Comparison of ENCODE assay signal across 20 mouse cellular contexts in the genomic region with DNA sequence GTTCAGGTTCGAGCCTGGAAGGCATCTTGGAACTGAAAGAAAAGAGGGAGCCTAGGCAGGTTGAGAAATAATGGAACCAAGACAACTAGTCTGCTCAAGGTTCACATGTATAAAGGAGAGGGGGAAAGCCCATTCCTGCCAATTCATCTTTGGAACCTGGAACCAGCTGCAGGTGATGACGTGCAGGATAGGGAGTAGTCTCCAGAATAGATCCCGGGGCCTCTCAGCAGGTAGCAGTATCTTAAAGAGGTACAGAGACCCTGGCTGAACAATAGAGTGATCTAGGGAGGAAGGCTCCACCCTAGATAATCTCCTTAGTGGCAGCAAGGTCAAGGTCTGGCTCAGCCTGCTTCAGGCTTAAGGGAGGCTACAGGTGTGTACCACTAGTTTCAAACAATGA. TPM values are rescaled to one million over a fixed set of nuclear protein-coding genes. Genes with fewer than 3 reads are reported as not detected.
DNase-seq lines count a peak whose midpoint lies in the region; ATAC-seq and TF ChIP-seq lines count a peak whose summit lies in the region.
"Not testable (repeated sequence)": the region's sequence is repeated elsewhere in the genome, so short reads cannot be mapped to it uniquely, and the experiment has no call there.
"Had no signal": no experiment of that assay in that cellular context is flagged by ENCODE, and none has a peak within 500 bp of the region (broad histone marks: within the 10 kb centered on the region; RNA-seq: fewer than 3 reads in every experiment).

No protein-coding gene starts in this region.

- H3K4me2 ChIP-seq in intestine, embryonic 14.5 days (ENCODE audit: low read length); intestine, postnatal 0 days (replicated peaks; ENCODE audit: low read depth): not testable (repeated sequence)

- not testable (repeated sequence) for H3K4me3 ChIP-seq in intestine, embryonic 14.5 days (ENCODE audit: low read depth, low read length); intestine, postnatal 0 days (ENCODE audit: low read depth, low read length)

- 66% methylated on average over 3 of the region's 3 CpGs for WGBS in intestine, embryonic 14.5 days
- 56% methylated on average over 3 of the region's 3 CpGs for WGBS in intestine, postnatal 0 days

- DNase-seq in ES-CJ7 (ENCODE audit: low read depth, low spot score) (peak; percentile 93), R1 (ENCODE audit: low read depth, low spot score) (peak; percentile 96), ZHBTc4 (ENCODE audit: low read depth, low spot score) (peak; percentile 87)
- not testable (repeated sequence) for DNase-seq in intestine, embryonic 14.5 days (ENCODE audit: low spot score)
- peak; percentile 16 for DNase-seq in kidney, adult 9 months

- TF ChIP-seq CTCF in intestine, postnatal 0 days (IDR thresholded peaks at IDR 0.05; ENCODE audit: low read depth), result not testable (repeated sequence)

- 0 out of 2 replicates have a peak, but pooled peaks have one; percentile 15 for ATAC-seq in intestine, embryonic 14.5 days (replicated peaks; ENCODE audit: low FRiP score, low TSS enrichment, low read depth)
- ATAC-seq in intestine, postnatal 0 days, result peak; percentile 24; the same call in 1 of the 2 replicates

- not testable (repeated sequence) for H3K4me1 ChIP-seq in intestine, embryonic 14.5 days (replicated peaks; ENCODE audit: control insufficient read depth, insufficient read depth, low read length); intestine, postnatal 0 days (replicated peaks; ENCODE audit: control insufficient read depth, insufficient read depth, low read length)

- not testable (repeated sequence) for H3K9me3 ChIP-seq in intestine, embryonic 14.5 days (ENCODE audit: control insufficient read depth, low read length); intestine, postnatal 0 days (ENCODE audit: control insufficient read depth)

- H3K9ac ChIP-seq in intestine, embryonic 14.5 days (ENCODE audit: low read length); intestine, postnatal 0 days (ENCODE audit: low read depth, low read length): not testable (repeated sequence)

- H3K36me3 ChIP-seq in intestine, embryonic 14.5 days (ENCODE audit: control insufficient read depth, insufficient read depth, low read length); intestine, postnatal 0 days (ENCODE audit: control insufficient read depth, insufficient read depth): not testable (repeated sequence)

- H3K27ac ChIP-seq in intestine, embryonic 14.5 days (ENCODE audit: low read depth); intestine, postnatal 0 days (ENCODE audit: low read depth, low read length): not testable (repeated sequence)

- not testable (repeated sequence) for H3K27me3 ChIP-seq in intestine, embryonic 14.5 days (replicated peaks; ENCODE audit: control insufficient read depth, insufficient read depth, low read length); intestine, postnatal 0 days (replicated peaks; ENCODE audit: control insufficient read depth, insufficient read depth, low read length)

RNA-seq across cellular contexts. Expression of a gene that starts 8.3 kb away (rescaled TPM):
- polyA plus RNA-seq in intestine, embryonic 14.5 days (2014; fragmentation: Nextera tagmentation; extraction: Ambion mirVana), result not detected in 2 replicates
- not detected in 2 replicates for polyA plus RNA-seq in intestine, postnatal 0 days (2015; fragmentation: Nextera tagmentation; extraction: Ambion mirVana)
- polyA plus RNA-seq: adrenal gland, adult 2 months; brain, embryonic 14.5 days; C2C12; embryonic facial prominence, embryonic 11.5 days; embryonic facial prominence, embryonic 13.5 days; embryonic facial prominence, embryonic 15.5 days; erythroblast, embryonic 14.5 days; forebrain, embryonic 10.5 days; forebrain, embryonic 12.5 days; forebrain, embryonic 14.5 days; forebrain, embryonic 16.5 days; frontal cortex, adult 2 months; G1E; Patski had no signal

RNA-seq across cellular contexts. Expression of a gene that starts 49.8 kb away (rescaled TPM):
- polyA plus RNA-seq in intestine, embryonic 14.5 days (2014; fragmentation: Nextera tagmentation; extraction: Ambion mirVana), result 51.1 and 53.1 TPM in 2 replicates
- polyA plus RNA-seq in intestine, postnatal 0 days (2015; fragmentation: Nextera tagmentation; extraction: Ambion mirVana), result 24.3 and 24.5 TPM in 2 replicates
